Mouse (Mus musculus) kidney, postnatal 14 days (tissue): ENCODE measurements around the gene Lpp.
A peak's percentile ranks its signal among the peaks of the same experiment; 100 is the strongest.

ENCODE experiments used
- DNase-seq: peaks from one replicate; pipeline ENCODE4 v3.0.0; 2022; ENCODE audit warnings: mixed read lengths

Gene Lpp

DNA sequence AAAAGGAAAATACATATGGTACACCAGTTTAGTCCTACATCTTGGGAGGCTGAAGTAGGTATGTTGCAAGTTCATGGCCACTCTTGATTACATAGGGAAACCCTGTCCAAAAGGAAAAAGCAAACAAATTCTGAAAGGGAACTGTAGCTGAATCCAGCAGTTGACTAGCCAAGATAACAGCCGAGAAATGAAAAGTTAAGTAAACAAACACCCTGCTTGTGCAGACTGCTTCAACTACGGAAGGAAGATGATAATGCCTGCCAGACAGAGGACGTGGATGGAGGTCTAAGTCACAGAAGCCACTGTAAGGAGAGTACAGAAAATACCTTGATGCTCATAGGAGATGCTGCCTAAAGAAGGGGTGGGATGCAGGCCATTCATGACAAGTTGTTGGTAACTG lies 504.3 kb downstream of the Lpp start:
- no peak for DNase-seq

DNA sequence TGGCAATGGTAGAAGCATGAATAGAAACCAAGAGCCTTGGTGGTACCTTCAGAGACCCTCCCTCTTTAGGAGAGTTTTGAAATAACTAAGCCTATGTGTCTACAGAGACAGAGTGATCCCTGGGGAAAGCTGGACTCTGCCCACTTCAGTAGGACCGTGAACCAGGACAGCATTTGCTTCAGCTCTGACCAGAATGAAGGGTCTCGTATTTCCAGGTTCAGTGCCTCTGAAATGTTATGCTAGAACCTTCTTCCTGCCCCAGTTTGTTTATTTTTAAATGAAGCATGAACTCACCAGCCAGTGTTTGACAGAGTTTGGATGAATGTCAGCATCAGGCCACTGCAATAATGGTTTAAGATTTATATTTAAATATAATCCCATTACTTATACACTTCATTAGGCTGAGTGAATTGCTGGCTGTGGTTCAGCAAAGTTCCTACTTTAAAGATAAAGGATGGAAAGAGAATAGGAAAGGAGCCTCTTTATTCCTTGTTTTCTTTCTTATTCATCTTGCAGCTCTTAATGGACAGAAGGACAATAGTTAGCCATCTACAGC lies 507.0 kb downstream of the Lpp start:
- DNase-seq: peak; percentile 24

DNA sequence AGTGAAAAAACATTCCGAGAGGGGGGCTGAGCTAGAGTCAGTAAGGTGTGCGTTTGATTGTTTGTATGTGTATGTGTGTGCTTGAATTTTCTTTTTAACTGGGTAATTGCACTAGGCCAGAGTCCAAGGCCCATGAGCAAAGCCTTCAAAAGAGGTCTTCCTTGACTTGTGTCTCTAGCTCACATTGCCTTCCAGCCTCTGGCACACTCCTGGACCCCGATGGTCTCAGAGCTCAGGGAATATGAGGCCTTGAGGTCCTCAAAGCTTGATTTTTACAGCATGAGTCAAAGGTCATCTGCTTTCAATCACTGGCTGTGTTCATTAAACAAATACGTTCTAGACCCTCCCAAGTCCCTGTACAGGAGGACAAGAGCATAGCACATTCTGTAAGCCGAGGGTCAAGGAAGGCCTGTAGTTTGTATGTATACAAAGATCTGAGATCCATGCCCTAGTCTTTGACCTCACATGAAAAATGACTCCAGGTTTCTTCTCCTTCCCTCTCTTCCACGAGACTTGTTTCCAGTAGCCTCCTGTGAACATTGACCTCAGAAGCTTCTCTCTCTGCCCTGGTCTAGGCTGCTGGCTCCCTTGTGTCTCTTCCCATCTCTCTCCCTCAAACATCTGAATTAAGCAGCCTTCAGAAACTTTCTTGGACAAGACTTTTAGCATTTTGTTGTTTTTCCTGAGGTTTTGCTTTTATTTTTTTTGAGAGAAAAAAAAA lies 508.0 kb downstream of the Lpp start:
- DNase-seq: no peak

DNA sequence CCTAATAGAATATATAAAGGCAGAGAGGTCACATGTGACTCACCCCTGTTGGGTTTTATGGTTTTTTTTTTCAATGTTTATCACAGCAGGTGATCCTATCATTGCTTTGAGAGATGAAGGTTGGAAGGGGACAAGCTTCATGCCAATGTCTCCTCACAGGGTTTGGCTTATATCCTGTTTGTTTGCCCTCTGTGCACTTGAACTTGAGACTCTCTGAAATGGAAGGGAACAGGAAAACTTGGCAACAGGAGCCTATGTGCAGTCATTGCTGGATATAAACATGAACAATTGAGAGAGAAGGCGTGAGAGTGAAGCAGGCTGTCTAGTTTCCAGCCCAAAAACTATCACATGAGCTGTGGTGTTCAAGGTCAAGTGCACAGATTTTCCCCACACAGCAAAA lies 508.8 kb downstream of the Lpp start:
- no peak for DNase-seq

DNA sequence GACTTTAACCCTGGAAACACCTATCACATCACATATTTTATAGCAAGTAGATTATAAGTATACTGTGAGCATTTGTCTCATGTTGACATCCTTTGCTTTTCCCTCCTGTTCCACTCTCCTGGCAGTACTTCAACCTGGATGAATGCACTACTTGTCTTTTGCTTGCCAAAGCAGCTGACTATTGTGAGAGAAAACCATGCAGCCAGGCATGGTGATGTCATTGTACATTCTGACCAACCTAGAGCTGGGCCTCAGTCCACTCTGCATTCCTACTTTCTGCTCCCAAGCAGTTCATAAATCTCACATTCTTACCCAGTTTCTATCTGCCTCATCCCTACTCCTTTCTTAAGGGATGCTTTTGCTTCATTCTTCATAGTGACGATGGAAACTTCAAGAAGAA lies 515.6 kb downstream of the Lpp start:
- DNase-seq: no peak

DNA sequence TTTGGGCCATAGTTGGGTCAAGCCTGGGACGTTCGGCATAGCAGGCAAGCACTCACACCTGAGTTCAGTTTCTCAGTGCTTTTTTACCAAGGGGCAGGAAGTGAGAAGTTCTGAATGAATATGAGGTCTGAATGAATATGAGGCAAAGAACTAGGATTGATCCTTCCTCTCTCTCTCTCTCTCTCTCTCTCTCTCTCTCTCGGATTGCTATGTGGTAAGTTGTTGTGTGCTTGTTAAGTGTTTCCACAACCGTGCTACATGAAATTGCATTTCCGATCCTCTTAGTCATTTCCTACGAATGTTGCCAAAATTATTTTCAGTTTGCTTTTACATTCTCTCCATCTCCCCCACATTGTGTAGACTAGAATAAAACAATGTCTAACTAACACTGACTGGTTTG lies 517.0 kb downstream of the Lpp start:
- DNase-seq: no peak

DNA sequence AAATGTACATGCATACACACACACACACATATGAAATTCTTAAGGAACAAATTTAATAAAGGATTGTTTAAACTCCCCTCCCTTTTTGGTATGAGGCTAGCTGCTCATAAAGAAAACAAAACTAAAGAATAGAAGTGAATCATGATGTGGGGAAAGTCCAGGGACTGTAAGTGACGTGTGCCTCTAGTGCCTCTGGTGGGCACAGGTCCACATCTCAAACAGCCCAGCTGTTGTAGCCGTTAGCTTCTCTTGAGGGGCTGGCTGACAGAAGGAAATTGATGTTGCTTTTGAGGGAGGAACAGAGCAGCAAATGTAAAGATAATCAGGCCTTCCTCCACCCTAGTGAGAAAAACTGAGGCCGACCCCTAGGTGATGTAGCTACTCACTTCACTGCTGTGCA lies 517.5 kb downstream of the Lpp start:
- DNase-seq: no peak

DNA sequence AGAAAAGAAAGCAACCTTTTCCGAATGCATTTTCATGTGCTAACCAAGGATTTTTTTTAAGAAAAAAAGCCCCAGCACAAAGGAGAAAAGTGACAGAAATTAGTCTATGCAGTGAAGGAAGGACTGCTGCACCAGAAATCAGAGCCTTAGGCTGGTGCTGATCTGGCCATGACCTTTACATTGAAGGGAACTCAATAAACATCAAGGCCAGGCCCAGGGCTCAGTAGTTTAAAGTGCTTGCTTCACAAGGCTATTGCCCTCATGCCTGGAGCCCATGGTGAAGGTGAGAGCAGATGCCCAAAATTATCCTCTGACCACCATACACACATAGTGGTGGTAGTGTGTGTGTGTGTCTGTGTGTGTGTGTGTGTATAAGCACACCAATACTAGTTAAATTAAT lies 519.1 kb downstream of the Lpp start:
- no peak for DNase-seq

DNA sequence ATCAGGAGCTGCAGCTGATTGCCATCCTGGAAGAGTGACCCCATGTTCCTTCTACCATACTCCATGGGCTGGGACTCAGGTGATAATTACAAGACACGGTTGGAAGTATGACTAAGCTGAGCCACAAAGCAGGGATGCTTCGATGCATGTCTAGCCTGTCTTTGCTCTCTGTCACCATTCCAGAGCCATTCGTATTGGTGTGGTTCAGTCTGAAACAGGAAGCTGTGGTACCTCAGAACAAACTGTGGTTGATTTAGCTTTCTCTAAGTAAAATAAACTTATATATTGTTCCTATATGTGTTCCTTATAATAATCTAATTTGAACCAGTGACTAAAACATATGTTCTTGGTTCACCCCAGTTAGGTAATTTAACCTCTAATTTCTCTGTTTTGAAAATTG lies 519.7 kb downstream of the Lpp start:
- no peak for DNase-seq

DNA sequence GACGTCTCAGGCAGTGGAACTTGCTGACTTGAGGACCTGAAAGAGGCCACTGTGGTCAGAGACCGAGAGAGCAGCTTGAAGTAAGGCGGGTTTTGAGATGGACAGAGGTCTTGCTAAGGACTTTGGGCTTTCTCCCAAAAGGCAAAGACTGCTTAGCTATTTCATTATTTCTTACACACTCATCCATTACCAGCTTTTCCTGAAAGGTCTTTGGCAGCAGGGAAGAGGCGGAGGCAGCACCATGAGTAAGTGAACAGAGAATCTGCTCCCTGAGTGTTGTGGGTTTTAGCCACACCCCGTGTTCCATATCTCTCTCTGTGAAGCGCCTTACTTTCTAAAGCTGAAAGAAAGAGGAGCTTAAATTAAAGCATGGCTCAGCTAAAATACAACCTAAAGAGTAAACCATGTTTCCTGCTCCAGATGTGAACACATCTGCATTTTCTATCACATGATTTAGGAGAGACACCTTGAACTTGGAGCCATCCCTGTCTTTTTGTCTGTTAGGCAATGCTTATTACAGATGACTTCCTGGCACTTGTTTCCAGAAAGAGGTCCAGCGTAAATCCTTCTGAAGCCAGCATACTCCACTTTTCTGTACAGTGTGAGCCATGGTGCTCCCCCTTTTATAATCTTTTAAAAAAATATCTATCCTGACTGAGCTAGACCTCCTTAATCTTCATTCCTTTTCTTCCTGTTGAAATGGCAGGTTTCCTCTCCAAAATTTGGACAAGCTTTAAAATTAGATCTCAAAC lies 520.5 kb downstream of the Lpp start:
- no peak for DNase-seq

DNA sequence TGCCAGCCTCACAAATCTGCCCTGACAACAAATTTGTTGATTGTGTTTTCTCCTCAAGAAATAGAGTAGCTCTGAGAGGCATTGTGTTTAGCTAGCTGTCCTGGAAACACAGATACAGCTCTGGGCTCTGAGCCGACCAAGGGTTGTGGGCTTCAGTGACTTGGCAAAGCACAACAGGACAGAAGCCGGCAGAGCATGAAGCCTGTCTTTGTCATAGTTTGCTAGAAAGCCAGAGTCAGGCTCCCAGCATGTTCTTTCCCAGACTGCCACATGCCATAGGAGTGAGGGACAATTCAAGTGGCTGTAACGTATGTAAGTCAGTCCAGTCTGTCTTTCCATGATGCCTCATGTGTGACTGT lies 521.1 kb downstream of the Lpp start:
- DNase-seq: peak; percentile 61

DNA sequence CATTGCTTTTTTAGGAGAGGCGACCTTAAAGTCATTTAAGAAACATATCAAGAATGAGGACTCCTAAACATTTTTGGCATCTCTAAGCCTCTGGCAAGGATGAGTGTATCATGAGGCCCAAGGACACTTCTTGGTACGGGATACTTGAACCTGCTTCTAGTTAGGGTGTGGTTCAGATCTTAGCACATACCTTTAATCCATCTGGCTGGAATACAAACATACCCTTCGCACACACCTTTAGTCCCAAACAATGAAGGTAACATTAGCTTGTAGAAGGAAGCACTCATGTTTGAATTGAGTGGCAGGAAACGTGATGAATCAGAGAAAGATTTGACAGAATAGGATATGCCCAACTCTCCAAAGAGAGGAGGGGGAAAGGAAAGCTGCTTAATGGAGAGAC lies 522.2 kb downstream of the Lpp start:
- DNase-seq: no peak

DNA sequence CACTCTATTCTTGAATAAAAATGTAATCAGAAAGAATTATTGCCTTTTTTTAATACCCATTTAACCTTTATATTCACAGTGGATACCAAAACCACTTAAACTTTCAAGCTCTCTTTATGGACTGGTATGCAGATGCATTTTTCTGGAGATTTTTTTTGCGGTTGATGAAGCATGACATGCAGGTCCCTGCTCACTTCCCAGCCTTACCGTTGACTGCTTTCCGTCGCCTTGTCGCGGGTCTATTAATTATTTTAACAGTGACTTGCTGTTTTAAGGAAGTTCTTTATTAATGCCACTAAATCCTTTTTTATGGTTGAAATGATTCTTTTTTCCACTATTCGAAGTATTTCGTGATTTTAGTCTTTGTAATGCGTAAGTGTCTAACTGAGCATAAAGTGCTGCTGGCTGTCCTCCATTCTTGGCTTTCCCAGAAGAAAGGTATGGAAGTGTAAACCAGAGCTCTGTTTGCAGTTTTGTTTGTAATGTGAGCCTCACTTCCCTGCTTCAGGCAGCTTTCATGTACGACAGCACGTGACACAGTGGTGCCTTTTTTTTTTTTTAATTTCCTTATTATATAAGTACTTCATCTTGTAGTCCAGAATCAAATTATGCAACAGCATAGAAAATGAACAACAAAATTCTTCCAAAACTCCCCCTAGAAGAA lies 526.2 kb downstream of the Lpp start:
- peak; percentile 37 for DNase-seq

DNA sequence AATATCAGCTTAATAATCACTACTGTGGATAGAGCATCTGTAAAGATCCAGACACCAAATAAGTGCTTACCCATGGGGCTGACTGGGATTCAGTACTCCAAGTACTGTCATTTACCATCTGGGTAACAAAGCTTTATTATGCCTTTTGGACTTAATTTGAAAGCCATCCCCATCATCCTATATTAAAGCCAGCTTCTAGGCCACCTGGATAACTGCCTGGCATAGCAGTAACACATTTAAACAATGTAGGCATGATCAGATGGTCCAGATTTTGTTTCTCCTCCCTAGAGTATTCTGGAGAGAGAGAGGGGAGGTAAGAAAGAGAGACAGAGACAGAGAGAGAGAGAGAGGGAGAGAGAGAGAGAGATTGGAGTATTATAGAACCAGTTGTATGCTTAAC lies 536.8 kb downstream of the Lpp start:
- no peak for DNase-seq

DNA sequence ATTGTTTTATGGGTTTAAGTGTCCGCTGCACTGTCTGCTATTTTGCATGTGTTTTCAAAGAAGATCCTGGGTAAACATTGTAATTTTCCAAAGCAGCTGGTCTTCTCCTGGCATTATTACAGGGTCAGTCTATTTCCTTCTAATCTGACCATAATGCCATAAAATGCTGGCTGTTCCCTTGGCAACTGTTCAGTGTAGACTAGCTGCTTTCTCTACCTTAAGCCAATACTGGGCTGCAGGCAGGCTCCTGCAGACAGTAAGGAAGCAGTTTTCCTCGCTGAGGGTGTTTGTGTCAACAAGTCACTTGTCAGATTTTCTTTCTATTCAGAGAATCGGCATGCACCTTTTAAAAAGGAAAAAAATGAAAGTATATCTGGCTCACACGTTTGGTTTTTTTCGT lies 537.3 kb downstream of the Lpp start:
- DNase-seq: peak; percentile 59

DNA sequence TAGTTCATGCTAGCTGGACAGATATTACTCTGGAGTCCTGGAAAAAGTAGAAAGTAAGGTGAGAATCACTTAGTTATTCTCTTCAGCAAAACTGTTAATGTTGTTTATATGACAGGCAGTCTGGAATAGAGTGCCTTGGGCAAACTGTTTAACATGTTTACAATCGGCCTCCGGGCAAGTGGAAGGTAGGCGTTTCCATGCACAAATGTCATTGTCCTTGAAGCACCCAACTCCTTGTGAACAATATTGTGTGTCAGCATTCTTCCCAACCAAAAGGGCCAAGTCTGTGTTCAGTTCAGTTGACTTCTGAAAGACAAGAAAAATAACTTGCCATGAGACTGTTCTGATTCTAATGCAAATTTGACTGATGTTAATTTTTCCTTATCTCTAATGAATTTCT lies 539.5 kb downstream of the Lpp start:
- no peak for DNase-seq

DNA sequence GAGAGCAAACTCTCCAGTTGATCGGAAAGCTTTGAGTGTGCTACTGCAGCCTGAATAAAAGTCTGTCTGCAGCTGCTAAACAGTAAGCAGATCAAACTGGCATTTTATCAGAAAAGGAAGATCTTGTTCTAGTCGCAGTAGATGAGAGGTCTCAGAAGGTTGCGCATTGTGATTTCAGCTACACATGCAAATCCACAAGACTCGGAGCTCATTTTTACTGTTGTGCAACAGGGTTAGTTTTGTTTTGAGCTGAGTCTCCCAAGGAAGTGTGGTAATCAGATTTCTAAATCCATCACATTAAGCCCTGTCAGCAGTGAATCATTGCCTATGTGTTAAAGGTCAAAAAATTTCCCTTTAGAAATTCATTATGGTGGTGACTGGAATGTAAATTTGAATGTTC lies 540.4 kb downstream of the Lpp start:
- peak; percentile 43 for DNase-seq

DNA sequence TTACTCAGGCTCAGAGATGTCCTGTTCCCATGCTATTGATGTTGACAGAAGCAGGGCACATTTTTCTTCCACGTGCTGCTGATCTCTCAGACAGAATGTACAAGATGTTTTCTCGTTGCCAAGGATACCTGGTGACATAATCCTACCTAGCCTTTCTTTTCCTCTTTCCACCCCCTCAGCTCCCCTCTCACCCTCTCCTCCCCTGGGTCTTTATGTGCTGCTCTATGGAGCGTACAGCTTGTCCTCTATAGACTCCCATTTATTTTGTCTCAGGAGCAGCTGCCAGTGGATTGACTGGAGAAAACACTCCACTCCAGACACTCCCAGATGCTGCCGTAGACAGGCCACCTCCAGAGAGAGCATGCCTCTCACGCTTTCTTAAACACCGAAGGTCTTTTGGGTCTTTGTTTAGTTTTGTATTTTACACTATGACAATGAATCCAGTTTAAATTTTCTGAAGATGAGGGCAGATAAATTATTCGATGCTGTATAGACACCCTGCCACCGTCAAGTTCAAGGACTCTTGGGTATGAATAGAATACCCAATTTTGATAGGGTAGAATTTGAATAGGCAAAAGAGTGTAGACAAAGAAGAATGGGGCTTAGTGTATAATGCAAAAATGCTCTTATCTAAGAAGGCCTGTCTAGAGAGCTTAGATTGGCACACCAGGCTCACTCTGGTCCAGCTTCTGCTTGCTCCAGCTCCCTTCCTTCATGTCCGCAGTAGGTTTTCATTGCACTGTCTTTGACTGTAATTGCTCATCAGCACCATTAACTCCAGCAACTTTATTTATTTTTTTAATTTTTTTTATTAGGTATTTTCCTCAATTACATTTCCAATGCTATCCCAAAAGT lies 548.2 kb downstream of the Lpp start:
- DNase-seq: no peak

DNA sequence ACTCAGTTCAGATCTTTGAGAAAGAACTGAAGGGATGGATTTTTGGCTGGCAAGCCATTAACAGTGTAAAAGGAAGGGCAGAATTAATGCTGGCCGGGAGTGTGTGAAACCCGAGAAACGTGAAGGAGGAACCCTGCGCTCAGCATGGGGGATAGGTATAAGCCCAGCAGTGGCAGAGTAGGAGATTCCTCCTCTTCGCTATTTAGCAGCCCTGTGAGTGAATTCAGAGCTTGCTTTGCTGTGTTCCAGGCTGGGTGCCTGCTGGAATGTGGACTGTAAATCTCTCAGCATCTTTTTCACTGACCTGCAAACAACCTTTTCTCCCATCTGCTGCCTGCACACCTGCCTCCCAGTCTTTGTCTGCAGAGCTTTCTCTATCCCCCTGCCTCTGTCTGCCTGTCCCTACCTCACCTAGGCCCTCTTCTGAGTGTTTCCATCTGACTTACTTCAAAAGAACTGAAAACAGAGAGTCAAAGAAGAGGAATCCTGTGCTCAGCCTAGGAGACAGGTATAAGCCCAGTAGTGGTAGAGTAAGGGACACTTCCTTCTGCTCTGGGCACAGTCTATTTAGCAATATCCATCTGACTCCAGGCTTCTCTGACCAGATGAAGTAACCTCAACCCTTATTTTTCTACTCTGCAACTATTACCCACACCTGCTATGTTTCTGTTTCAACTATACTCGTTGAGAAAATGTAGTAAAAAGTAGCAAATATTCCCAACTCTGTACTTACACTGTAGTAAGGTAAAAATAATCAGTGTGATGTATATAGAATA lies 550.4 kb downstream of the Lpp start:
- DNase-seq: no peak

DNA sequence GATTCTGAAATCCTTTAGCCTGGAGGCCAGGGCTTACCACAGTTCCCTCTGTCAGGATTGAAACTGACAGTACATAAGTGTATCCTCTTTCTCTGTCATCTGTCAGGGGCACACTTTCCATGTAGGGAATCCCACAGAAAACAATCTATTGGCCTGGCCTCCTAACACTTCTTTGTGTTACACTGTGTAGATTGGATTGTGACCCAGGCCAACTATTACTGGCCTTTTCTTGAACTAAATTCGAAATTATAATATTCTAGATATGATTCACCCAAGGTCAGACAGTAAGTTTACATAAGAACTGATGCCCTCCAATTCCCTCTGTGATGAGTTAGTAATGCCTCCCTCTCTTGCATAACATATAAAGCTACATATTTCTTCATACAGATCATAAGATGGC lies 553.0 kb downstream of the Lpp start:
- no peak for DNase-seq

DNA sequence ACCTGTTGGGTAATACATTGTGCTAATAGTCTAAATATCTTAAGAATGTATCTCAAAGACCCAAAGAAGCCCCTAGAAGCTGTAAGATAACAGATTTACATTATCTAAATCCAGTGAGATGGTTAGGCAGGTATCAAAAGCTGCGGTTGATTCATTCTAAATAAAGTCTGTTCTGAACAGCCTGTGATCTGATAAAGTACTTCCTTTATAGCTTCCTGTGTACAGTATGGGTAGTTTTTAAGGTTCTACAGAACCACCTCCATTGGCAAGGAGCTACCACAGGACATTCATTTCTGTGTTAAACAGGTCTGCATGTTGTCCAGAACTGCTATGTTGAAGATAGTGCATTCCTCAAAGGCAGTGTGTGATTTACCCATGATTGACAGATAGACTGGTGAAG lies 554.2 kb downstream of the Lpp start:
- no peak for DNase-seq

DNA sequence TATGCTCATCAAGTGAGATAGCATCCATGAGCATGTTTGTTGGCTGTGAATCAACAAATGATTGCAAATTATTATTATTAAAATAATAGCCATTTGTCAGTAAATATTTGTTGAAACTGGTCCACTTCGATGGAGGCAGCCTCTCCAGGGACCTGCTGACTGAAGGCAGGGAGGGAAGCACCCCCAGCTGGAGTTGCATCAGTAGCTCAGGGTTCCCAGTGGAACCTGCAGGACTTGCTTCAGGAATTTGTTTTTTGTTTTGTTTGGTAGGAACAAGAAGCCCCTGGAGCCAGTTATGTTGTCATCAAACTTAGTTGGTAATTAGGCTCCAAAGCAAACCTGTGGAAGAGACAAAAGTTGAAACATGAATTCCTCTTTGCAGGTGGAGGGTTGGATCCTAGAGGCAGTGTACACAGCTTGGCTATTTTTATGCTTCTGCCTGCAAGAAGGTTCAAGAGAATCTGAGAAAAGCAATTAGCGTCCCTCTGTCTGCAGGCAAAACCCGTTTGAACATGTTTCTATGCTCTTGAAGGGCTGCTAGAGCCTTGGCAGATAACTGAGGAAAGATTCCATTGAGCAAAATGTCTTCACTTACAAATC lies 554.9 kb downstream of the Lpp start:
- no peak for DNase-seq
